Mouse (Mus musculus): ENCODE data around the gene Ube2l3. TPM values are rescaled to one million over a fixed set of nuclear protein-coding genes. Genes with fewer than 3 reads are reported as not detected.
A peak's percentile ranks its signal among the peaks of the same experiment; 100 is the strongest.
"Not testable (repeated sequence)": the region's sequence is repeated elsewhere in the genome, so short reads cannot be mapped to it uniquely, and the experiment has no call there.

Ube2l3 gene
- polyA plus RNA-seq, 1 experiment from 2014 or later: 377 TPM

DNA sequence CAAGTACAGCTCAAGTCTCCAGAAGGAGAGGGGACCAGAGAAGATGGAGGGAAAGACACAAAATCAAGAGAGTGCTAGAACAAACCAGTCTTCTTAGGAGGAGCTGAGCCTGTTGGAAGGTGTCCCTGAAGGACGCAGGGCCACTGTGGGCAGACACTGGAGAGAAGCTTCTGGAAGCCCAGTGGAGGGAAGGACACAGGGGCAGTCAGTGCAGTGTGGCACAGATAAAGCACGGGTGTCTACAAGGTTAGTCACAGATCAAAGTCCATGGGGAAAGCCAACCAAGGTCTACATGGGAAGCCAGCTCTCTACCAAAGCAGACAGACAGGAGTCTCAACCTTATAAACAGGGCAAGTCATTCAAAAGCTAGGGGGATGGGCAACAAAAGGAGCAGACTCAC is 26.7 kb downstream of the Ube2l3 start:
- no peak overlapping the region for H3K4me3 ChIP-seq (ENCODE audit: low read depth, low read length)
- H3K27me3 ChIP-seq (replicated peaks; ENCODE audit: control insufficient read depth, insufficient read depth, low read length): no peaks in the 10 kb centered on the region
- DNase-seq (ENCODE audit: low spot score) (no peak), ATAC-seq (replicated peaks; ENCODE audit: low FRiP score) (no peak)
- H3K9ac ChIP-seq (ENCODE audit: low read depth, low read length): no peak overlapping the region
- H3K36me3 ChIP-seq (ENCODE audit: control insufficient read depth, insufficient read depth, low read length): peaks cover 9% of the 10 kb centered on the region
- no peaks in the 10 kb centered on the region for H3K9me3 ChIP-seq (ENCODE audit: control insufficient read depth, low read length)
- H3K4me2 ChIP-seq: no peak overlapping the region
- WGBS: 65% methylated on average over 2 of the region's 2 CpGs
- H3K27ac ChIP-seq (ENCODE audit: low read depth, low read length): 0 out of 2 replicates have a peak overlapping the region, but pooled peaks have one; percentile 13
- H3K4me1 ChIP-seq (replicated peaks; ENCODE audit: control insufficient read depth, insufficient read depth, low read length): peaks cover under 1% of the 10 kb centered on the region; the same call in 1 of the 2 replicates

DNA sequence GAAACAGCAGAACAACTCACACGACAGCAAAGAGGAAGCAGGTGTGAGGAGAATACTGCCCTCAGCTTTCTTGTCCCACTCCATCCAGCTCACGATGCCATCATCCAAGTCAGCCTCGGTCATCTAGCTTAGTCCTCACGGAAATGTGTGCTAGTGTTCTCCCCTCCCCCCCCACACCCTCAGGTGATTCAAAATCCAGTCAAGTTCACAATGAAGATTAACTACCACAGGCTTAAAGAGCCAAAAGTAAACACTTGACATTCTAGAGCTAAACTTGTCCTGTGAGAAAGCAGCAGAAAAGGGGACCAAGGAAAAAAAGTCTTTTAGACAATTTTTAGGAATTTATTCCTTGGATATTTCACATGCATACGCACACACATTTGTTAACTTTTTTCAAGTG is 34.4 kb downstream of the Ube2l3 start:
- Histone ChIP-seq H3K9ac (ENCODE audit: low read depth, low read length) (no peak overlapping the region), H3K36me3 (ENCODE audit: control insufficient read depth, insufficient read depth, low read length) (peaks cover 20% of the 10 kb centered on the region; the same call in 1 of the 2 replicates), H3K9me3 (ENCODE audit: control insufficient read depth, low read length) (no peaks in the 10 kb centered on the region), H3K27me3 (replicated peaks; ENCODE audit: control insufficient read depth, insufficient read depth, low read length) (no peaks in the 10 kb centered on the region), H3K4me3 (ENCODE audit: low read depth, low read length) (no peak overlapping the region), H3K27ac (ENCODE audit: low read depth, low read length) (no peak overlapping the region), H3K4me1 (replicated peaks; ENCODE audit: control insufficient read depth, insufficient read depth, low read length) (no peaks in the 10 kb centered on the region), H3K4me2 (no peak overlapping the region)
- ATAC-seq (replicated peaks; ENCODE audit: low FRiP score): no peak
- 86% methylated on average over 5 of the region's 5 CpGs for WGBS
- DNase-seq (ENCODE audit: low spot score): no peak

GRCm38 (mm10) chr16:17167179-17167578 is 35.3 kb downstream of the Ube2l3 start:
- Histone ChIP-seq H3K36me3 (ENCODE audit: control insufficient read depth, insufficient read depth, low read length) (peaks cover 20% of the 10 kb centered on the region; the same call in 1 of the 2 replicates), H3K9me3 (ENCODE audit: control insufficient read depth, low read length) (no peaks in the 10 kb centered on the region), H3K27ac (ENCODE audit: low read depth, low read length) (no peak overlapping the region), H3K4me1 (replicated peaks; ENCODE audit: control insufficient read depth, insufficient read depth, low read length) (no peaks in the 10 kb centered on the region), H3K4me2 (no peak overlapping the region), H3K4me3 (ENCODE audit: low read depth, low read length) (no peak overlapping the region), H3K27me3 (replicated peaks; ENCODE audit: control insufficient read depth, insufficient read depth, low read length) (no peaks in the 10 kb centered on the region), H3K9ac (ENCODE audit: low read depth, low read length) (no peak overlapping the region)
- no peak for ATAC-seq (replicated peaks; ENCODE audit: low FRiP score)
- DNase-seq (ENCODE audit: low spot score): no peak

- H3K9me3 ChIP-seq (ENCODE audit: control insufficient read depth, low read length); H3K9ac ChIP-seq (ENCODE audit: low read depth, low read length); H3K4me3 ChIP-seq (ENCODE audit: low read depth, low read length); H3K4me1 ChIP-seq (replicated peaks; ENCODE audit: control insufficient read depth, insufficient read depth, low read length); ATAC-seq (replicated peaks; ENCODE audit: low FRiP score); H3K27ac ChIP-seq (ENCODE audit: low read depth, low read length); H3K4me2 ChIP-seq; DNase-seq (ENCODE audit: low spot score); H3K27me3 ChIP-seq (replicated peaks; ENCODE audit: control insufficient read depth, insufficient read depth, low read length): not testable (repeated sequence)
- peaks cover 20% of the 10 kb centered on the region; the same call in 1 of the 2 replicates for H3K36me3 ChIP-seq (ENCODE audit: control insufficient read depth, insufficient read depth, low read length)
- WGBS: 89% methylated on average over 1 of the region's 1 CpGs
These were observed 37.0 kb downstream of the Ube2l3 start for GRCm38 (mm10) chr16:17165478-17165877.

DNA sequence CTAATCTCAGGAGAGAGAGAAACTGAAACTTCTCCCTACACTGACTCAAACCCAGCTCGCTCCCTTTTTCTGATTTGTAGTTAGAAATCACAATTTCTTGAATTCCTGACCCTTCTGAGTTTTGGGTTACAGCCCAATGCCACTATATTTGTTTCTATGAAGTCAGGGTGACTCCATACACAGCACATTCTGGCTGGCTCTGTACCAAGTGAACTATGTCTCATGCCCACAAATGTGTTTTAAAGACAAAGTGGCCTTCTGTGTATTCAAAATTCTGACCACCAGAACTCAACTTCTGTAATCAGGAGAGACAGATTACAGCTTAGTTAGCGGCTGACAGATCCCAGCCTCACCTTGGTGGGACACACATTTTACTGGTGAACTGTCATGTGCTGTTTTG is 48.1 kb downstream of the Ube2l3 start:
- Histone ChIP-seq H3K27me3 (replicated peaks; ENCODE audit: control insufficient read depth, insufficient read depth, low read length) (no peaks in the 10 kb centered on the region), H3K4me3 (ENCODE audit: low read depth, low read length) (no peak overlapping the region), H3K36me3 (ENCODE audit: control insufficient read depth, insufficient read depth, low read length) (peaks cover 19% of the 10 kb centered on the region; the same call in 1 of the 2 replicates), H3K27ac (ENCODE audit: low read depth, low read length) (no peak overlapping the region), H3K4me2 (no peak overlapping the region), H3K9ac (ENCODE audit: low read depth, low read length) (no peak overlapping the region), H3K4me1 (replicated peaks; ENCODE audit: control insufficient read depth, insufficient read depth, low read length) (no peaks in the 10 kb centered on the region), H3K9me3 (ENCODE audit: control insufficient read depth, low read length) (no peaks in the 10 kb centered on the region)
- 88% methylated on average over 2 of the region's 2 CpGs for WGBS
- DNase-seq (ENCODE audit: low spot score): no peak
- ATAC-seq (replicated peaks; ENCODE audit: low FRiP score): no peak

- no peaks in the 10 kb centered on the region for H3K9me3 ChIP-seq (ENCODE audit: control insufficient read depth, low read length)
- 91% methylated on average over 4 of the region's 4 CpGs for WGBS
These were observed 50.6 kb downstream of the Ube2l3 start for GRCm38 (mm10) chr16:17151874-17152273.

DNA sequence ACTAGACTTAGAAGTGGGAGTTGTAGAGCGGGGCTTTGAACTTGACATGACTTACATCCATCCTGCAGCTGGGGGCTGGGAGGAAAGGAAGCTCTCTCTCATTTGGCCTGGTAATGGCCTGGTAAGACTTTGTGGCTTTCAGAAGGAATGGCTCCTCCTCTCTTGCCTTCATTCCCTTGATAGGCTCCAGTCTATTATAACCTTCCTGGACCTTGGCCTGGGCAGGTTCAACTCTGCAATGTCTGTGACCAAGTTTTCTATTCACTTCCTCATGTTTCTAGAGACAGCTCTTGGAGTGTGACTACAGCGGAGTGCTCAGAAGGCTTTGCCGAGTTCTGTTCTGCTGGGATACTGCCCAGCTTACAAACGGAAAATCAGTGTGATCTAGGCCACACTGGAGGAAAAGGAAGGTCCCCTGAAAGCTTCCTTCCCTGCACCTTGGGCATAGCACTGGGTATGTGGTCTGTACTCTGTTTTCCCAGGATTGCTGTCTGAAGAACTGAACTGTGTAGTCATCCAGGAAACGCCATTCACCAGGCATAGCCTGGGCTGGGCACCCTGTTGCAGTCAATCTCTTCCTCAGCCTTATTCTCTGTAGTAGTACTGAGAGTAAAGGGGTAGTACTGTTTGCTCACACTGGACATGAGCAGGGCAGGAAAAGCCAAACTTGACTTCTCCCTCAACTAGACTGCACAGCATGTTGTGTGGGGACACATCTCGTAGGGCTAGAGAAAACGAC is 51.8 kb downstream of the Ube2l3 start:
- Histone ChIP-seq H3K9me3 (ENCODE audit: control insufficient read depth, low read length) (no peaks in the 10 kb centered on the region), H3K27ac (ENCODE audit: low read depth, low read length) (no peak overlapping the region), H3K4me3 (ENCODE audit: low read depth, low read length) (no peak overlapping the region), H3K9ac (ENCODE audit: low read depth, low read length) (no peak overlapping the region), H3K4me2 (no peak overlapping the region), H3K36me3 (ENCODE audit: control insufficient read depth, insufficient read depth, low read length) (peaks cover 6% of the 10 kb centered on the region; the same call in 1 of the 2 replicates), H3K27me3 (replicated peaks; ENCODE audit: control insufficient read depth, insufficient read depth, low read length) (no peaks in the 10 kb centered on the region), H3K4me1 (replicated peaks; ENCODE audit: control insufficient read depth, insufficient read depth, low read length) (peaks cover 10% of the 10 kb centered on the region)
- DNase-seq (ENCODE audit: low spot score): no peak
- WGBS: 82% methylated on average over 7 of the region's 7 CpGs
- ATAC-seq (replicated peaks; ENCODE audit: low FRiP score): no peak

More at GRCm38 (mm10) chr16:17151874-17152273, 50.6 kb downstream of the Ube2l3 start:
- Histone ChIP-seq H3K4me1 (replicated peaks; ENCODE audit: control insufficient read depth, insufficient read depth, low read length) (peaks cover 10% of the 10 kb centered on the region), H3K4me2 (no peak overlapping the region), H3K36me3 (ENCODE audit: control insufficient read depth, insufficient read depth, low read length) (peaks cover 8% of the 10 kb centered on the region; the same call in 1 of the 2 replicates), H3K9ac (ENCODE audit: low read depth, low read length) (no peak overlapping the region), H3K27me3 (replicated peaks; ENCODE audit: control insufficient read depth, insufficient read depth, low read length) (no peaks in the 10 kb centered on the region), H3K27ac (ENCODE audit: low read depth, low read length) (no peak overlapping the region), H3K4me3 (ENCODE audit: low read depth, low read length) (no peak overlapping the region)
- no peak for ATAC-seq (replicated peaks; ENCODE audit: low FRiP score)
- no peak for DNase-seq (ENCODE audit: low spot score)

DNA sequence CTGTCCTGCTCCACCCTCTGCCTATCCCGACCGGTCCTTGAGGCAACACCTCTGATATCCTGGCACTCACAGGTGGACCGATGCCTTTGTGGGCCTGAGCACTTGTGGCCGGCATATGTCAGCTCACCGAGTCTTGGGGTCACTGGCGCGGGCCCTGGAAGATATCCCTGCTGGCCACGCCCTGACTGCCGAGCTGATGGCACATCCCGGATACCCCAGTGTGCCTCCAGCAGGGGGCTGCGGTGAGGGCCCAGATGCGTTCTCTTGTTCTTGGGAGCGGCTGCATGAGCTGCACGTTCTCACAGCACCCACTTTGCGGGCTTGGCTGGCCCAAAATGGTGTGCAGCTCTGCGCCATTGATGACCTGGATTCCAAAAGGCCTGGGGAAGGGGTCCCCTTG is 54.4 kb downstream of the Ube2l3 start:
- peak; percentile 63 for ATAC-seq (replicated peaks; ENCODE audit: low FRiP score)
- Histone ChIP-seq H3K4me2 (peak overlapping the region; percentile 88), H3K27me3 (replicated peaks; ENCODE audit: control insufficient read depth, insufficient read depth, low read length) (no peaks in the 10 kb centered on the region), H3K4me3 (ENCODE audit: low read depth, low read length) (peak overlapping the region; percentile 71), H3K36me3 (ENCODE audit: control insufficient read depth, insufficient read depth, low read length) (peaks cover 3% of the 10 kb centered on the region; the same call in 1 of the 2 replicates), H3K9ac (ENCODE audit: low read depth, low read length) (peak overlapping the region; percentile 75), H3K27ac (ENCODE audit: low read depth, low read length) (peak overlapping the region; percentile 40; the same call in 1 of the 2 replicates), H3K4me1 (replicated peaks; ENCODE audit: control insufficient read depth, insufficient read depth, low read length) (peaks cover 10% of the 10 kb centered on the region), H3K9me3 (ENCODE audit: control insufficient read depth, low read length) (no peaks in the 10 kb centered on the region)
- peak; percentile 81 for DNase-seq (ENCODE audit: low spot score)
- WGBS: 7% methylated on average over 16 of the region's 16 CpGs

All from liver, embryonic 11.5 days (tissue).